Mouse (Mus musculus) common myeloid progenitor, adult 5-6 weeks (primary cell): ENCODE measurements at regions not wholly inside any gene's neighbourhood (a gene's known extent, or its start where the extent isn't known, plus 50 kb on each side); places are given as distances from the start of the nearest gene placed in this dataset.

Source experiments
- ATAC-seq: replicated peaks from 2 replicates; pipeline ENCODE4 v1.8.0; 2016; ENCODE audit warnings: low read depth, mild to moderate bottlenecking, moderate TSS enrichment, inconsistent platforms; ENCODE audit not compliant: poor library complexity, severe bottlenecking

DNA sequence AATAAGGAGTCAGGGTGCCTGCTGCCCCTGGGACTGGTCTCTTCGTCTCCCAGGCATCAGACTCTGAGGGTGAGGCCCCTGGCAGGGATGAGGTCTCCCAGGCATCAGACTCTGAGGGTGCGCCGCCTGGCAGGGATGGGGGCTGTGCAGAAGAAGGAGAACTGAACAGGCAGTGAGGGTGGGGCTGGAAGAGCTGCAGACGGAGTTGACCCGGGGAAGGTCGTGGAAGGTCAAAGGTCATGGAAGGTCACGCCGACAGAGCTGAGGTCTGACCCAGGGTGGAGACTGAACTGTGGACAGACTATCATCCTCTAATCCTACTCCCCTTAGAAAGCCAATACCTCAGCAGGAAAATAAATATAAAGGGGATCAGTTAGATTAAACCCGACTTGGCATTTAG lies 50.6 kb upstream of the Grik3 start:
- no peak for ATAC-seq

GRCm38 (mm10) chr4:125437161-125437822 lies 53.2 kb upstream of the Grik3 start:
- ATAC-seq, result no peak

DNA sequence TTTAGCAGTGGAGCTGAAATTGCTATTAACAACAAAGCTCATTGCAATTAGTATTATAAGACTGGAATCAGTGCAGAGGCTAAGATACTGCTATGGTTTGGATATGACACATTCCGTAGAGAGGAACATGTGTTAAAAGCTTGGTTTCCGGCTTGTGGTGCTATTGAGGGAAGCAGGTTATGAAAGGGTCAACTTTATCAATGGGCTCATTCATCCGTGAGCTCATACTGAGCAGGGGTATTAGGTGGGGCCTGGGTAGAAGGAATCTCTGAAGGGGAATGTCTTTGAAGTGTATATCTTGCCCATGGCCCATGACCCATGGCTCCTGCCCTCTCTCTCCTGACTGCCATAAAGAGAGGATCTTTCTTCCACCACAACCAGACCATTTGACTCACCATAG lies 57.0 kb upstream of the Grik3 start:
- ATAC-seq, result no peak

DNA sequence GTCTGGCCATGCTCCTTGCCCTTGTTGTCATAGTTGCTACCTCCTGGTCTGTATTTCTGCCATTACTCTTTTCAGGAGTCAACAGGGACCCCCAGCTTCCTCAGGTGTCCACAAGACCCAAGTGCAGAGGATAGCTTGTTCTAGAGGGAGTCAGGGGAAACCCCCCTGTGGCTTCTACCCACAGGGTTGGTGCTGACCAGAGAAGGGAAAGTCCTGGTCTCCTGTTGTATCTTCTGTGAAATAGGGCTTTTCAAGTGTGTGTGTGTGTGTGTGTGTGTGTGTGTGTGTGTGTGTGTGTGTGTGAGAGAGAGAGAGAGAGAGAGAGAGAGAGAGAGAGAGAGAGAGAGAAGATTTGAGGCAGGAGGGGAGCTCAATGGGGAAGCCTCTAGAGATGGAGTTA lies 58.9 kb upstream of the Grik3 start:
- no peak for ATAC-seq

DNA sequence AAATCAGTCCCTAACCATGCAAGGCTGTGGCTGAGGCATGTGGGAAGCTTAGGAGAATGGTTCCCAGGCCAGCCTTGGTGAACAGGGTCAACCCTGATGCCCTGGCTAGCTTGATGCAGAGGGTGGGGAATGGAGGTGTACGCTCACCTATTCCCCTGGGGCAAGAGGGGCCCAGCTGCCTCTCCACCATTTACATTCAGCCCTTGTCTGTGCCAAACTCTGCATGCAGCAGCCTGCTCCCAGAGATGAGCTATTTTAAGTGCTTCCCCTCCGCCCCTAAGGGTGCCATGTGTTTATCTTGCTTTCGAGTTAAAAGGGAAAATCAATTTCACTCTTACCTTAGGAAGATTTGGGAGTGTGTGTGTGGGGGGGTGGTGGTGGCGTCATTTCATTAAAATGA lies 59.7 kb upstream of the Grik3 start:
- no peak for ATAC-seq

DNA sequence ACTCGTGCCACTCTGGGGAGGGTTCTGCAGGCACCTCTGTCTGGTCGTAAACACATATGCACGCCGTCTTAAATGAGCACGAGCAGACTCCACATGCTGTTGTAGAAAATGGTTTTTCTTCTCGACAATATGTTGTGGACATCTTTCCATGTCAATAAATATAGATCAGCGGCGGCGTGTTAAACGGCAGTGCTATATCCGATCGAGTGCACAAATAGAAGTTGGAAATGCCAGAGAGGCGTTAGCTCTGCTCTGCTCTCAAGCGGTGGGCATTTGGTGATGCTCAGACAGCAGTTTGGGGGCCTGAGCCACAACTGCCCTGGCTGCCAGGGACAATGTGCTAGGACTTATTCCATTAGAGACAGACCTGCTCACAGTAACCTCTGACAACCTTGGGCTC lies 61.8 kb upstream of the Grik3 start:
- ATAC-seq, result no peak

DNA sequence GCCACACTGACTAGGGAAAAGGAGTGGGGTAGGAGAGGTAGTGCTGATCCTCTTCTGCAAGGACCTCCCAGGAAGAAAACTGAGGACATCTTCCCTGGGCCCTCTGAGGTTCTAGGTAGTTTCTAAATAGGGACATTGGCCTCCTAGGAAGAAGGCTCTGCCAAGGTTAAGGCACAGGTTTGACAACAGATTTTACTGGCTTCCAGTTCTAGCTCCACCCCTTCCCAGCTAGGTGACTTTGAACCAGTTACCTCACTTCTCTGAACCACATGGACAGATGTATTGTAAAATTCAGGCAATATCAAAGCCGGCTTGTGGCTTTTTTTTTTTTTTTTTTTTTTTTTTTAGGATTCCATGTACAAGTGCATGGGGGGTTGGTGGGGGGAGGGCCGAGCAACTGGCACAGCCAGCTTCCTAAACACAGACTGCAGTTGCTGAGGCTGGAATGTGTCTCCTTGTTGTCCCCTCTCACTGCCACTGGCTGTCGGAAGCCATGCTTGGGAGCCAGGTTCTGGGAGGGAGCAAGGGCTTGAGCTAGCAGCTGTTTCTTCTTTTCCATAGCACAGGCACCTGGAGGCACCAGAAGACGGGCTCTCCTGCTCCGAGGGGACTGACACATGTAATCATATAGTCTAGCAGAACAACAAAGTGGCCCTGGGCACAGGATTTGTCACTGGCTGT lies 69.8 kb upstream of the Grik3 start:
- ATAC-seq, result no peak

DNA sequence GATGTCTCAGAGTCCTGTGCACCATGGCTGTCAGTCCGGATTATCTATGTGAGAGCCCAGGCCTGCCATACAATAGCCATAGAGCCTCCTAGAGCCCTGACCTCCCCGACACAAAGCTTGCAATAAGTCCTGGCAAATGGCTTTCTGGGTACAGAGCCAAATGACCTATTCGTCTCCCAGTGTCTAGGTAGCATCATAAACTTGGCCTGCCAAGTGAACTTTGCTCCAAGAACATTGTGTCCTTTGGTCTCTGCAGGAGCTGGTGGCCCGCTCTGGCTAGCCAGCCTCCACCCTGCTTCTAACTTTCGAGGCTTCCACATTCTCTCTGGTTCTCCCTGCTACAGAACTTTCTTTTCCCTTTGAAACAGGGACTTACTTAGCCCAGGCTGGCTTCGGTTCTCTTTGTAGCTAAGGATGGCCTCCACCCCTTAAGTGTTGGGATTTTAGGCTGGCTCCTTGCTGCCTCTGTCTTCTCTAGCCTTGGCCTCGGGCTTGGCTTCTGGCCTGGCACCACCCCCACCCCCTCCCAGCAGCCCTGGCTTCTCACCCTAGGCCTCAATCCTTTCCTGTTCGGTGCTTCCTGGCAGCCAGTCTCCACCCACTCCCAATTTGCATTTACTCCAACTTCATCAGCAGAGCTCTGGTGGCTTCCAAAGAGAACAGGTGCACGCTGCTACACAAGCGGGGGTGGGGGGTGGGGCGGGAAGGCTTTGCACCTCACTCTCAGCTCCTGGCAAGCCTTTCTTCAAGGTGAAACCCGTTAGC lies 70.8 kb upstream of the Grik3 start:
- ATAC-seq, result no peak

GRCm38 (mm10) chr4:125415308-125415707 lies 75.2 kb upstream of the Grik3 start:
- no peak for ATAC-seq

DNA sequence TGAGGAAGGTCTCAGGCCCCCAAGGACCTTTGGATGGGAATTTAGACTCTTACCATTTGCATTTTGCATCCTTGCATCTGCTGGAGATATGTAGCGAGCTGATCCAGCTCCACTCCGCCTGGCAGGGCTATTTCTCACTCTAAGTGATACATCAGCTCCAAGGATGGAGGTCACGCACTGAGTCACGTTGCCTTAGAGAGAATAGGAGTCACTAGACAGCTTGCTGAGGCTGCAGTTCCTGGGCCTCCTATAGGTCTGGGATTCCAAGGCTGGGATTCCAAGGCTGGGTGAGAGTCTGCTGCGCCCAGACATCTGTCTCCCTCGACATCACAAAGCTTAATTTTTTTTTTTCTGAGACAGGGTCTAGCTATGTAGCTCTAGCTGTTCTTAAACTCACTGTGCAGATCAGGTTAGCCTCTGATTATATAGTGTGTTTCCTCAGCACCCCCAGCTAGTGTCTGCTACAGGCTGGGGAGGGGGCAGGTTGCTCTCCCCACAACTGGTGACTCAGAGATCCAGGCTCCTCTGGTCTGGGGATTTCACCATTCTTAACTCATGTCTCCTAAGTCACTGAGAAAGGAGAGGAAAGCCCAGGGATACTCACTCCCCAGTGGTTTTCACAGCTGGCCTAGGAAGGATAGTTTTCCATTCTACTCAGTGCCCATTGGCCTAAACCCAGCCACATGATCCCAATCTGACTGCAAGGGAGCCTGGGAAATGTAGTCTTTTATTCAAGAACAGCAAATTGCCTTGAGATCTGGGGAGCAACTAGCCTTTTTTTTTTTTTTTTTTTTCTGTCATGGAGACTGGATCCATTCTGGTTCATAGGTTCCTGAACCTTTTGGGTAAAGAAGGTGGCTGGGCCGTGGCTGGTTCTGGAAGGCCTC lies 76.4 kb upstream of the Grik3 start:
- ATAC-seq, result no peak

DNA sequence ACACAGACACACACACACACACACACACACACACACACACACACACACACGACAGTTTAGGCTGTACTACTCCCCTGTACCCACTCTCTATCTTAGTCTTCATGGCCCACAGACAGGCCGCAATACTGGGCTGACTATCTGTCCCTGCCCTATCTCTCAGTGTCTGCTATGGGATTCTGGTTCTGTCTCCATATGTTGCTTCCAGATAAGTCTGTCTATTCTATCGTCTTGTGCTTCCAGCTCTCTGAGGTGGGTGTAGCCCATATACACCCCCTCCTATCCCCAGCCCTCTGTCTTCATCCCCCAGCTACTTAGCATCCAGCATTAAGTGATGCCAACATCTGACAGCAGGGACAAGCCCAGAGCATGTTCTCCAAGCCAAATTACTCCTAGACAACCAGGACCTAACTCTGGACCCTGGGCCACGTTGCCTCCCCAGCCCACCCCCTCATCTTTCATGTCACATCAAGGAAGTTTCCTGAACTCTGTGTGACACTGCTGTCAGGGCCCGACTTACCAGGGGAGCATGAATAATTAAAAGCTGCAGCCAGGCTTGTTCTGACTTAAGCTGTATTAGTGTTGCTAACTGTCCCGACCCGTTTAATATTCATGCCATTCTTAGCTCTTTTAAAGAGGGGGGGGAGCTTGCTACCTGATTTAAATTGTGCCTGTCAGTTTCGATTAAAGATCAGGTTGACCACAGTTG lies 79.6 kb upstream of the Grik3 start:
- ATAC-seq, result no peak

DNA sequence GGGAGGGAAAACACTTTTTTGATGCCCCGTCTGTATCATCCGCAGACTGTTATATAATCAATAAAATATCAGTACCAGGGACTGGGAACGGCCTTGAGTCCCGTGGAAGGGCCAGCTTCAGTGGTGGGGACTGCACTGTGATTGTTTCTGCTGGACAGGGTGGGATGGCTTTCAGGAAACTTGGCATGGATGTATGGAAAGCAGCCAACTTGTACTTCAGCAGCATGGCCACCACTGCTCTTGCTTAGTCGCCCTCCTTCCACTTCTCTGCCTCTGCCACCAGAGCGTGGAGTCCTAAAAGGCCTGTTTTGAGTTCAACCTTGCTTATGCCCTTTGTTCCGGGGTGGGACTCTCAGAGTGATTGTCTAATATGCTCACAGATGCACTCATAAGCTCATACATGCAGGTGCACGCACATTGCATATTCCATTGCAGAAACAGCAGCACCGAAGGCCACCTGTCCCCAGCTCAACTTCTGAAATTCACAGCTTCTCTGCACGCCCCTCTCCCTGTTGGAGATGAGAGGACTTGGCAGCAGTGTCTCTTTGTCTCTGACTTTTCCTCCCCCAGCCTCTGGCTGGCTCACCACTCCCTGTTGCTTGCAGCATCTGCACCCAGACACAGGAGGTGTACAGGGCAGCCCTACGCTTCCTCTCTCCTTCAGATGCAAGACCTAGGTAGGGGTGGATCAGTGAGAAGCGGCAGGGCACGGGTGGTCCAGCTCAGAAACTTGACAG lies 91.0 kb upstream of the Grik3 start:
- no peak for ATAC-seq

DNA sequence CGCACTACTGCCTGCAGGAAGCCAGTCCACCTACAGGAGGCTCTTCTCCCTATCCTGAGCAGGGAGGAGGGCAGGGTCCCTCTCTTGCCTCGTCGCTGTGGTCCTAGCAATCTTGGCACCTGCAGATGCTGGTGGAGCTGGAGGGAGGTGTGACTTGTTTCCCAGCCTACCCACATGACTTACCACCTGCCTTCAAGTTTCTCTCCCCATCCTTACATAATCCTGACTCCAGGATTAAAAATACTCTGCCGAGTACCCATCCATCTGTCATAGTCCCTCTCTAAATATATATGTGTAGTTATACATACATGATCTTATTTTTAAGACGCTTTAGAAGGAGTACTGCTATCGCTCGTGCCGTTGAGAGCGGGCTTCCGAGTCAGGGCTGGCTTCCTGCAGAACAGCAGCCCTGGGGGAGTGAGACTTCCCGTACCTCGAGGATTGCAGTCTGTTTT lies 93.5 kb upstream of the Grik3 start:
- no peak for ATAC-seq

GRCm38 (mm10) chr4:125391269-125391668 lies 99.2 kb upstream of the Grik3 start:
- no peak for ATAC-seq

GRCm38 (mm10) chr4:125385811-125386210 lies 104.7 kb upstream of the Grik3 start:
- no peak for ATAC-seq

- ATAC-seq, result no peak
These were observed 126.5 kb upstream of the Grik3 start for GRCm38 (mm10) chr4:125364011-125364410.

- ATAC-seq, result no peak
These were observed 128.6 kb upstream of the Grik3 start for GRCm38 (mm10) chr4:125361611-125362520.

GRCm38 (mm10) chr4:125358356-125358755 lies 132.1 kb upstream of the Grik3 start:
- no peak for ATAC-seq
